ENCODE assay signal across 7 mouse cellular contexts in genomic region chr17:39889328-39889727, GRCm38 (mm10).
DNase-seq lines count a peak whose midpoint lies in the region; TF ChIP-seq lines count a peak whose summit lies in the region.
"Not testable (repeated sequence)": the region's sequence is repeated elsewhere in the genome, so short reads cannot be mapped to it uniquely, and the experiment has no call there.

No protein-coding gene starts in this region.

- peak; percentile 12 for DNase-seq in ES-CJ7 (ENCODE audit: low read depth, low spot score)
- DNase-seq in ES-E14 (ENCODE audit: low read depth, low spot score) = peak; percentile 8
- peak; percentile 52 for DNase-seq in R1 (ENCODE audit: low read depth, low spot score)
- peak; percentile 39 for DNase-seq in ZHBTc4 (ENCODE audit: low read depth, low spot score)
- DNase-seq in heart, adult 11 months = peak; percentile 84

- TF ChIP-seq CTCF in E14TG2a.4 (conservative IDR thresholded peaks at IDR 0.05; ENCODE audit: low read length); ES-Bruce4 (IDR thresholded peaks at IDR 0.05; ENCODE audit: low read depth, low read length): not testable (repeated sequence)

- H3K27me3 ChIP-seq in E14TG2a.4 (ENCODE audit: insufficient read depth, low read length); ES-Bruce4 (ENCODE audit: control insufficient read depth, insufficient read depth, low read length, poor library complexity, severe bottlenecking): not testable (repeated sequence)

- not testable (repeated sequence) for TF ChIP-seq POLR2A in ES-Bruce4 (IDR thresholded peaks at IDR 0.05; ENCODE audit: insufficient read depth, low read length)

- not testable (repeated sequence) for H3K9me3 ChIP-seq in E14TG2a.4 (ENCODE audit: low read length); ES-Bruce4 (replicated peaks; ENCODE audit: control insufficient read depth, insufficient read depth, low read length, poor library complexity, severe bottlenecking); ES-E14 (ENCODE audit: control insufficient read depth, insufficient read depth, low read depth, low read length)

- H3K4me3 ChIP-seq in E14TG2a.4 (replicated peaks; ENCODE audit: low read length) (peak overlapping the region; percentile 60), ES-Bruce4 (ENCODE audit: low read depth, low read length) (peak overlapping the region; percentile 32), ES-E14 (ENCODE audit: insufficient read depth in 1 of 2, low read depth in 1 of 2, low read length in 2 of 2, poor library complexity in 1 of 2, severe bottlenecking in 1 of 2) (peak overlapping the region; percentile 15 to 52; a peak in 2 of 4 replicates)

- TF ChIP-seq EP300 in ES-Bruce4 (IDR thresholded peaks at IDR 0.05; ENCODE audit: insufficient read depth, low read depth, low read length) = not testable (repeated sequence)

- H3K27ac ChIP-seq in ES-Bruce4 (ENCODE audit: insufficient read depth, low read length); ES-E14 (ENCODE audit: insufficient read depth, low read depth, low read length, poor library complexity, severe bottlenecking): not testable (repeated sequence)

- not testable (repeated sequence) for H3K4me1 ChIP-seq in E14TG2a.4 (replicated peaks; ENCODE audit: low read depth, low read length); ES-Bruce4 (ENCODE audit: control insufficient read depth, insufficient read depth, low read length); ES-E14 (ENCODE audit: control insufficient read depth in 2 of 2, insufficient read depth in 2 of 2, low read length in 2 of 2, poor library complexity in 1 of 2)

- in situ Hi-C loops in ES-E14 (cut with MboI; ENCODE audit: low sequenced_read_pairs in 2 of 2, unreplicated experiment in 2 of 2) = not testable (repeated sequence)

- not testable (repeated sequence) for H3K36me3 ChIP-seq in E14TG2a.4 (ENCODE audit: insufficient read depth, low read length); ES-Bruce4 (ENCODE audit: control insufficient read depth, insufficient read depth, low read length, poor library complexity, severe bottlenecking); ES-E14 (ENCODE audit: control insufficient read depth, insufficient read depth, low read length, poor library complexity, severe bottlenecking)

- not testable (repeated sequence) for H3K9ac ChIP-seq in ES-Bruce4 (ENCODE audit: low read depth, poor library complexity, severe bottlenecking); ES-E14 (ENCODE audit: insufficient read depth, low read depth, low read length, poor library complexity, severe bottlenecking)

Comparison
In these comparisons a context has a peak if more than half of its experiments do, and no peak if none do; other contexts are left out.
1. DNase-seq: peak in every context shown above with its lines; median percentile 84 in heart, adult 11 months; 52 in R1; 39 in ZHBTc4; 12 in ES-CJ7; 8 in ES-E14.